Mouse (Mus musculus) thymus, postnatal 0 days (tissue): ENCODE data around the gene Vash1. TPM values are rescaled to one million over a fixed set of nuclear protein-coding genes. Genes with fewer than 3 reads are reported as not detected.
A peak's percentile ranks its signal among the peaks of the same experiment; 100 is the strongest.

Experiments used
- DNase-seq: peaks from one replicate; pipeline ENCODE4 v3.0.0-alpha.2; 2015; ENCODE audit warnings: low spot score
- polyA plus RNA-seq: library from polyadenylated mRNA; unstranded; fragments of >200 nt; fragmentation: Nextera tagmentation; extraction: Ambion mirVana; gene quantifications from 2 replicates; pipeline ENCODE4 v1.2.1, GENCODE M21; 2015

Gene Vash1
- polyA plus RNA-seq, 1 experiment from 2014 or later = 1.5 TPM

- DNase-seq = no peak
These were observed 38.5 kb downstream of the Vash1 start for GRCm38 (mm10) chr12:86716962-86717361.

GRCm38 (mm10) chr12:86719961-86720639 is 41.6 kb downstream of the Vash1 start:
- no peak for DNase-seq

DNA sequence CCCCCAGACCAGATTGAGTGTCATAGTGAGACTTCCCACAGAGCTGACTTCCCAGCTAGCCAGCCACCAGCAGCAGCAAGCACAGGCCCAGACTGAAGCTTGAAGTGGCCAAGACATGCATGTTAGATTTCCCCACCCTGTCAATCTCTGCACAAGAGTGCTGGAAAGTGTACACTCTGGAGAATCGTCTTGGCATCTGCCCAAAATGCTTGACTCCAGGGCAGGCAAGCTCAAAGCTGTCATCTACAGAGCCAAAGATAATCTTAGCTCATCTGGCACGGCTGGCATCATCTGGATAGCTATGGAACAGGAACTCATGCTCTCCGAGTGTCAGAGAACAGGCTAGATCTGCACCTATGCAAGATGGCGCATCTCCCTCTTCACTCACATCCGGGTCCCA is 43.0 kb downstream of the Vash1 start:
- no peak for DNase-seq

DNA sequence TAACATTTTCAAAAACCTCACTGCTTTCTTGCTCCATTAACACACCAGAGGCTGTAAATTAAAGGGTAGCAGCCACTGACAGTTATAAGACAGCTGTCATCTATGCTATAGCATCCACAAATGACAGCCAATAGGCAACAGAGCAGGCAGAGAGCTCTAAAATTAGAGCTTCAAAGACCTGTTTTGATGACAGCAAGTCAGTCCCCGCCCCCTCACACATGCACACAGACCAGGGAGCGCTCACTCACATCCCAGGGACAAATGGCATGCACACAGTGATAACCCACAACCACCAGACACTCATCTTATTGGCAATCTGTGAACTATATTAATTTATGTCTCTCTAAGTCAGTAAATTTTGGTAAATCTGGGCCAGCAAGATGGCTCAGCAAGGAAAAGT is 45.8 kb downstream of the Vash1 start:
- peak; percentile 19 for DNase-seq

DNA sequence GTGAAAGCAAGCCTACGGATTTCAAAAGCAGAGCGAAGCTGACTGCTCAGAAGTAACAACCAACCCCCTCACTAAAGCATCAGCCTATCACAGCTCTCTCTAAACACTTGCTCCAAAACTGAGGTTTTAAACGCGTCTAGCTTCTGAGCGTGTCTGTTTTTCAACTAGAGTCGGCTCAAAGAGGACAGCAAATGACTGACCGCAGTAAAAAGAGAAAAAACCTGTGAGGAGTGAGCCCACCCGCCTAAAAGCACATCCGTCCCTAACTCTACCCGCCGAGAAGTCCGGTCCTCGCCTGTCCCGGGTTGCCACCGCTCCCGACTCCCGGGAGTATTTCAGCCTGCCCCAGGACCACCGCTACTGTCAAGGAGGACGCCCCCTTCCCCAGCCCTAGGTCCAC is 47.2 kb downstream of the Vash1 start:
- peak; percentile 46 for DNase-seq

DNA sequence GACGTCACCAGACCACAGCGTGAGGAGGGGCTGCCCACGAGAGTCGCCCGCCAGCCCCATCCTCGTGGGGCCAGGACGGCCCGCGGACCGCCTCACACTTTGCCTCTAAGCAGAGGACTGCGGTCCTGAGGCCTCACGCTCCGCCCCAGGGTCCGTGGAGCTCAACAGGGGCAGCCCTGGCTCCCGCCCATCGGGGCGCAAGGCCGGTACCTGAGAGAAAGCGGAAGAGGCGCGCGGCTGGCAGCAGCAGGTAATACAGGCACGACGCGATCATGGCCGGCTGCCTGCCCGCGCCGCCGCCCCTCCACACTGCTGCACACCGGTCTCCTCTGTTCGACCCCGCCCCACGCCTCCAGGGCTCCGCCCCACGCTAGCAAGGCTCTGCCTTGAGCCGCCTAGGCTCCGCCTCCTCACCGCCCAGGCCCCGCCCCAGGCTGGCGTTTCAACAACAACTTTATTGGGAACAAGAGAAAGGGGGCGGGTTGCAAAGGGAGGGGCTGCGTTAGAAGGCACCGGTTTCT is 47.7 kb downstream of the Vash1 start, which contains the start of gene Angel1:
Gene Angel1 (minus strand): TSS at position 341 of the 521 bp plus-strand sequence.
- peak; percentile 97 for DNase-seq

DNA sequence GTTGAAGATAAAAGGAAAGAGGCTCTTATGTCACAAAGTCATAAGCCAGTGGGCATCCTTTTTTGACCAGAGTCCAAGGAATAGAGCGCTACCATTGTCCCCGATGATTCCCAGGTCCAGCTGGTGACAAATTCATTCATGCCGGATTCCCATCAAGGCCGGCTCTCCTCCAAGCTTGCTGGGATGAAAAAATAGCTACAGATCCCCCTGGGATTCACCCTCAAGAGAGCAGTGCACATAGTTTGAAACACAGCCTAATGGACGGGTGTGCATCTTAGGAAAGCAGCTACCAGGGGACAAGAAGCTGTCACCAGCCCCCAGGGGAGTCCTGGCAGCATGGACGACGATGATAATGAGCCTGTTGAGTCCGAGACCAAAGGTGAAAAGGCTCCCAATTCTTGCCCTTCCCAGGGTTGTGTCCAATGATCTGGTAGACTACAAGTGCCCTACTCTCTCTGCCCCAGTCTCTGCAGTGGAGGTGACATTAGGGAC is 55.9 kb downstream of the Vash1 start, which contains the start of gene Lrrc74a:
Gene Lrrc74a (plus strand): TSS at position 51 of the 492 bp plus-strand sequence.
- no peak for DNase-seq

Other genes starting within 250 kb of the Vash1 start
- gene Angel1, start 47.8 kb downstream of the Vash1 start, polyA plus RNA-seq = 3.4 and 3.7 TPM in 2 replicates
- 0.09 TPM in 1 of 2 replicates, not detected in the other for gene Lrrc74a, start 55.7 kb downstream of the Vash1 start, polyA plus RNA-seq
- gene Irf2bpl, start 206.1 kb downstream of the Vash1 start, polyA plus RNA-seq = 13.1 and 15.5 TPM in 2 replicates